Mouse (Mus musculus): ENCODE measurements at regions not wholly inside any gene's neighbourhood (a gene's known extent, or its start where the extent isn't known, plus 50 kb on each side); places are given as distances from the start of the nearest gene placed in this dataset.
A peak's percentile ranks its signal among the peaks of the same experiment; 100 is the strongest.
"Not testable (repeated sequence)": the region's sequence is repeated elsewhere in the genome, so short reads cannot be mapped to it uniquely, and the experiment has no call there.

DNA sequence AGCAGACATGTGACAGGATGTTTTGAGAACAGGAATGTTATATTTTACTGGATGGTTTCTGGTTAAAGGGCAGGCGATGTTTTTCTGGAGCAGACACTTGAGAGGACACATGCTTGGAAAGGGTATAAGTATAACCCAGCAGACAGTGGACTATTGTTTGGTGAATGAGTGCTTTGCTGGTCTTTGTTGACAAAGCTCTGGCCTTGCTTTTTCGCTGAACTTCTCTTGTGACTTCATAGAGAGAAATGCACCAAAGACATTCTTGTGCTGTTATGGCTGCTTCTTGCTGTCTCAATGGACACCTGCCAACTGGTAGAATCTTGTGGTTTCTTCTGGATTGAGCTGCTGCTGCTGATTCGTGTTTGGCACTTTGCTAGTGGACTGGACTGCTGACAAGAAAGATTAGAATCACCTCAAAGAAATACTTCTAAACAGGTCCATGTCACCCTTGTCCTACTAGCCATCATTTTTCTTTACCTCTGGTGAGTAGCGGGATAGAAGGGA is 612.1 kb downstream of the Cypt12 start:
- H3K4me3 ChIP-seq: no peak overlapping the region
- no peaks in the 10 kb centered on the region for H3K36me3 ChIP-seq (ENCODE audit: poor library complexity, severe bottlenecking)
- H3K9ac ChIP-seq: no peak overlapping the region
- no peak overlapping the region for H3K27ac ChIP-seq
- no peaks in the 10 kb centered on the region for H3K9me3 ChIP-seq (replicated peaks)
- WGBS: 83% methylated on average over 4 of the region's 4 CpGs
- H3K4me2 ChIP-seq: no peak overlapping the region
- ATAC-seq: no peak
- H3K4me1 ChIP-seq: no peaks in the 10 kb centered on the region
- no peaks in the 10 kb centered on the region for H3K27me3 ChIP-seq

DNA sequence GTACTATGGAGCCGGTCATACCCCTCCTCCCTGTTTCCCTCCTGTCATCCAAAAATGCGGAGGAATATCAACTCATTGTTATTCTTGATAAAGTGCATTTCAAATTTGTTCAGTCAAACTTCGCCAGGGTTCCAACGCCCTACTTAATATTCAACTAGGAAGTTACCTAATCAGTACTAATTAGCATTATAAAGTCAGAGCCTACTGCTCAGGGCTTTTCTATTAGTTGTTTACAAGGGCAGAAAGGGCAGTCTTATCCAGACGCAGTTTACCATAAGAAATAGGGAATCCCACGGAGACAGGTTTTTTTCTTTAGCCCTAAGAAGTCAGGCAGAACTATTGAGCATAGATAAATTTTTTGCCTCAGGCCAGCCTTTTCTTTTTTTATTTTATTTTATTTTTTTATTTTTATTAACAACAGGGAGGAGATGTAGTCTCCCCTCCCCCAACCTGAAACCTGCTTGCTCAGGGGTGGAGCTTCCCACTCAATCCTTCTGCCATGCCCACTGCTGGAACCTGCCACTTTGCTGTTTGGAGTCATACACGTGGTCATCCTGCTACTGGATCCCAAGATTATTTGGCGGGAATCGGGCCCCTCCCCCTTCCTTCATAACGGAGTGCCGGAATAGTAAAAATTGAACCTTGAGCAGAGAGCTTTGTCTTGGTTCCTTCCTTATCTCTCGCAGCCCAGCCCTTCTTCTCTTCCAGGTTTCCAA is 632.9 kb downstream of the Cypt12 start:
- H3K9me3 ChIP-seq (replicated peaks); H3K4me1 ChIP-seq; H3K9ac ChIP-seq; H3K4me3 ChIP-seq; H3K27ac ChIP-seq; ATAC-seq; H3K36me3 ChIP-seq (ENCODE audit: poor library complexity, severe bottlenecking); H3K27me3 ChIP-seq; H3K4me2 ChIP-seq: not testable (repeated sequence)
- 36% methylated on average over 12 of the region's 12 CpGs for WGBS

DNA sequence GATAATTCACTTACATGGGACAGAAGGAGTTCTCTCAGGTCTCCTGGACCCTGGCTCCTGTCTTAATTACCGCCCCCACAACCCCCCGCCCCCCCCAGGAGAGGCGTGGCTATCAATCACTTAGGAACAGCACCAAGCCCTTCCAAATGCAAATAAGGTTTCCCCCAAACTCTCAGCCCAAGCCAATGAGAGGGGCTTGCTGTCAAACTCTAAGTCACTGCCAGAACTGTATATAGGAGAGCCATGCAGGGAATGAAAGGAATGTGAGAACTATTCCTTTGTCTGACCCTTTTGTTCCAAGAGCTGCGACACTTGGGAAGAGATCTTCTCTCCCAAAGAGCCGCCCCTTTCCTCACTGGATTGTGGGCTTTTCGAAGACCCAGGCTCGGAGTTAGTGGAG is 672.4 kb downstream of the Cypt12 start:
- Histone ChIP-seq H3K27ac (no peak overlapping the region), H3K9ac (no peak overlapping the region), H3K36me3 (ENCODE audit: poor library complexity, severe bottlenecking) (no peaks in the 10 kb centered on the region), H3K4me1 (peaks cover 28% of the 10 kb centered on the region), H3K27me3 (no peaks in the 10 kb centered on the region), H3K9me3 (replicated peaks) (no peaks in the 10 kb centered on the region), H3K4me3 (no peak overlapping the region), H3K4me2 (no peak overlapping the region)
- WGBS: 12% methylated on average over 7 of the region's 7 CpGs
- ATAC-seq: no peak

DNA sequence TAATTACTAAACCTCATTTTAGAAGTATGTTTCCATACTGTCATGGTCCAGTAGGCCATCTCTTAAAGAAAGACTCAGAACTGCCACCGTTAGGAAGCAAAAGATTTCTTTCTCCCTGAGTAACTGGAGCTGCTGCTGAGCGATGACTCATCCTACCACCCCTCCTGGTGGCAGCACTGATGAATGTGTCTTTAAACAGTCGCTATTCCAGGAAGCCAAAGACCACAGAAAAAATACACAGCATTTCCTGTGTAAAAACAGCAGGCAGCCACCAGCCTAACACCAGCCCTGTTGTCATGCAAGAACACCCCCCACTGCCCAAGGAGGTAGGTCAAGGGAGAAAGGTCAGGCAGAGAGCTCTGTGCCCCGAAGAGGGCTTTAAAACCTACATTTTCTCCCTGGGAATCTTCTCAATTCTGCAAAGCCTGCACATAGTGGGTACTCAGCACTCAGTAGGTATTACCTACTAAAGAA is 675.7 kb downstream of the Cypt12 start:
- 2% methylated on average over 4 of the region's 4 CpGs for WGBS
- H3K4me3 ChIP-seq: peak overlapping the region; percentile 39
- peak; percentile 57 for ATAC-seq
- H3K9me3 ChIP-seq (replicated peaks): no peaks in the 10 kb centered on the region
- peak overlapping the region; percentile 66 for H3K4me2 ChIP-seq
- peak overlapping the region; percentile 63; the same call in 1 of the 2 replicates for H3K9ac ChIP-seq
- H3K4me1 ChIP-seq: peaks cover 41% of the 10 kb centered on the region
- no peaks in the 10 kb centered on the region for H3K27me3 ChIP-seq
- no peaks in the 10 kb centered on the region for H3K36me3 ChIP-seq (ENCODE audit: poor library complexity, severe bottlenecking)
- H3K27ac ChIP-seq: peak overlapping the region; percentile 87

DNA sequence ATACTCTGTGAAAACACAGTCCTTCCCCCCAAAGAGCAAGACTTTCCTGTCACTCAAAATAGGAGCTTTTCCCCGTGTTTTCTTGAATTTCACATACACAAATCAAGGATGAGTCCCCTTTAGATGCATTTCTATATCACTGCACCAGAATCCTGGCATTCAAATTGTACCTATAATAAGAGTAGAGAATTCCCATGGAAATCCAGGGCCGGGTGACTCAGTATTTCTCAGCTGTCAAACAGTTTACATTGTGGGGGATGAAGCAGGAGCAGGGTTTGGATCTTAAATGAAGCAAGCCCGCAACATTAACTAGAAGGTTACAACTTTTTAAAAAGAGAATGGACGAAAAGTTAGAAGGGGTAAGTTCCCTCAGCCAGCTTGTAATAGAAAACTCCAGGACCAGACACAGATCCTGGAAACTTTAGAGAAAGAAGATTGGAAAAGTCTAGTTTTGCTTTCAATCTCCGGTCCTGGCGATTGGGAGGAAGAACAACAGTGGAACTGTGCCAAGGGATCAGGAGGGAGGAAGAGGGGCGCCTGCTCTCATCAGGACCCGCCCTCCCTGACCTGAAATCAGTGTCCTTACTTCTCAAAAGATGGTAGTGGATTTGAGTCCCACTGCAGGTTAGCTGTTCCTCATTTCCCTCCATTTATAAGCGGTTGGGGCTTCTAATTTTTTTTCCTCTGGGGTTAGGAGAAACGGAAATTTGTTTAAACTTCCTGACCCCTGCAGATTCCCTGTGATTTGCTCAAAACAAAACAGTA is 676.4 kb downstream of the Cypt12 start:
- H3K9ac ChIP-seq: peak overlapping the region; percentile 63
- H3K27ac ChIP-seq: peak overlapping the region; percentile 87
- H3K27me3 ChIP-seq: no peaks in the 10 kb centered on the region
- H3K36me3 ChIP-seq (ENCODE audit: poor library complexity, severe bottlenecking): no peaks in the 10 kb centered on the region
- peaks cover 41% of the 10 kb centered on the region for H3K4me1 ChIP-seq
- peak; percentile 8; the same call in 1 of the 2 replicates for ATAC-seq
- peak overlapping the region; percentile 66 for H3K4me2 ChIP-seq
- 2% methylated on average over 10 of the region's 10 CpGs for WGBS
- no peaks in the 10 kb centered on the region for H3K9me3 ChIP-seq (replicated peaks)
- peak overlapping the region; percentile 39 for H3K4me3 ChIP-seq

DNA sequence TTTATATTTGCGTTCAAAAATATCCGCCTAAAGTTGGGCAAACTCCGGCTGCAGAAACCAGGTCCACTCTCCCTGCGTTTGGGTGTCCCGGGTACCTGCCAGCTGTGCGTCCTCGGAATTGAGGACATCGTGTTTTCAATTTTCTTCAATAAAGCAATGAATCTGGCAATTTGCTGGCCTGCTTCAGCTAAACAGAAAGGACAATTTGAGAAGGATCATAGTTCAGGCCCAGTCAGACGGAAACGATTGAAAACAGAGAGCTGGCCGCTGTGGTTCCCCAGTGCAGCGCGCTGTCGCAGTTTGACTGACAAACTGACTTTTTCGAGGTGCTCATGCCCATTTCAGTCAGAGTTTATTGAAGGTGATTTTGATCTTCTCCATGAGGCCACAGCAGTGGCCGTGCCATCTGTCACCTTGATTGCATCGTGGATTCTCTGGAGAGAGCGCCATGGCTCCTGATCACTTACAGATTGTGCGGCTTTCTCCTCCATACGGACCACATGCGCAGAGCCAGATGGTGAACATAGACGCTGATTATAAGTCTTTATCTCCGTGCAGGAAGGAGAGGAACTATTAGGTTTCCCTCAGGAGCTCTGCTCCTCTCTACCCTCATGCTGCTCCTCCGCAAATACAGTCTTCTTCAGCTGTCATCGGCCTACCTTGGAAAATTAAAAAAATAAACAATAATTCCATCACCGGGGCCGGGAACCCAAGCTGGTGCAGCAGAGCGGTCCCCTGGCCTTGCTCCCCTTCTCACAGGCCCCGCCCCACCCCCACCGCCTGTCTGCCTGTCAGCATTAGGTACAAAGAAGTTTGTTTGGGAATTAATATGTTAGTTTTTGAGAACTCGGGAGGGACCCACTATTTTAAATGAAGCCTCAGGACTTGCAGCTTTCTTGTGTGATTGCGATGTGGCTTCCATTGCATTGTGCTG is 677.5 kb downstream of the Cypt12 start:
- Histone ChIP-seq H3K27me3 (no peaks in the 10 kb centered on the region), H3K4me3 (peak overlapping the region; percentile 39), H3K9me3 (replicated peaks) (no peaks in the 10 kb centered on the region), H3K4me1 (peaks cover 41% of the 10 kb centered on the region), H3K9ac (peak overlapping the region; percentile 63), H3K4me2 (peak overlapping the region; percentile 66), H3K27ac (peak overlapping the region; percentile 87), H3K36me3 (ENCODE audit: poor library complexity, severe bottlenecking) (no peaks in the 10 kb centered on the region)
- 1% methylated on average over 32 of the region's 32 CpGs for WGBS
- ATAC-seq: peak; percentile 89

DNA sequence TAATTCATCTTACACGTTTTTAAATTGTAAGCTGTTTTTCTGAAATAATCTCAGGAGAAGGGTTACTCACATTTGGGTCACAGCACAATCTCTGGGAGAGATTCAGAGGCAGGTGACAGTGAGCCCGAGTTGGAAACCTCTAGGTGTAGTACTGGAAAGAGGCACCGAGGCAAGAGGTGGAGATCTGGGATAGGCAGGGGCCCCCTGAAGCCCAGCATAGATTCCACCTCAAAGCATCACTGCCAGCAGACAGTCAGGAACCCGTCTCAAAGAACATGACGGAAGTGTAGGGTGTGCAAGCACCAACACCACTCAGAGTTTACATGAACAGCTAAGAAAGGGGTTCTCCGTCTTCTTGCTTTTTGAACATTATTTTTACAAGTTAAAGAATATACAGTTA is 678.2 kb downstream of the Cypt12 start:
- Histone ChIP-seq H3K4me3 (no peak overlapping the region), H3K4me1 (peaks cover 37% of the 10 kb centered on the region), H3K36me3 (ENCODE audit: poor library complexity, severe bottlenecking) (no peaks in the 10 kb centered on the region), H3K9me3 (replicated peaks) (no peaks in the 10 kb centered on the region), H3K9ac (peak overlapping the region; percentile 63; the same call in 1 of the 2 replicates), H3K27me3 (no peaks in the 10 kb centered on the region), H3K27ac (peak overlapping the region; percentile 87), H3K4me2 (peak overlapping the region; percentile 66)
- 37% methylated on average over 6 of the region's 6 CpGs for WGBS
- ATAC-seq: 0 out of 2 replicates have a peak, but pooled peaks have one; percentile 7

DNA sequence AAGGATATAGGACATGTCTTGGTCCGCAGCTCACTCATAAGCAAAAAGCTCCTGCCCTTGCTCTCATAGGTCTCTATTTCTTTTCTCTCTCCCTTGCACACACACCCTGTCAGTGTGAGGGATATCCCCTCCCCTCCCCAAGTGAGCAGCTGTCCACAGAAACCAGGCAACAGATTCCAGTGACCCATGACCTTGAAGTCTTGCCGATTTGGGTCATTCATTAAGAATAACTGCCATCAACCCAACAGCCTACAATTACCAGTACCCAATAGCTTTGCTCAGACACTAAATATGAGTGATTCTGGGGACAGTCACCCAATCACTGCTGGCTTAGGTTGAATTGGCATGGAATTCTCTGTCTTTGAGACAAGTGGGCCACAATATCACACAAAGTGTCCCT is 678.6 kb downstream of the Cypt12 start:
- Histone ChIP-seq H3K4me2 (no peak overlapping the region), H3K36me3 (ENCODE audit: poor library complexity, severe bottlenecking) (no peaks in the 10 kb centered on the region), H3K27me3 (no peaks in the 10 kb centered on the region), H3K9me3 (replicated peaks) (no peaks in the 10 kb centered on the region), H3K4me3 (no peak overlapping the region), H3K4me1 (peaks cover 37% of the 10 kb centered on the region), H3K27ac (no peak overlapping the region; the same call in 1 of the 2 replicates), H3K9ac (no peak overlapping the region)
- no peak for ATAC-seq
- 58% methylated on average over 2 of the region's 2 CpGs for WGBS

DNA sequence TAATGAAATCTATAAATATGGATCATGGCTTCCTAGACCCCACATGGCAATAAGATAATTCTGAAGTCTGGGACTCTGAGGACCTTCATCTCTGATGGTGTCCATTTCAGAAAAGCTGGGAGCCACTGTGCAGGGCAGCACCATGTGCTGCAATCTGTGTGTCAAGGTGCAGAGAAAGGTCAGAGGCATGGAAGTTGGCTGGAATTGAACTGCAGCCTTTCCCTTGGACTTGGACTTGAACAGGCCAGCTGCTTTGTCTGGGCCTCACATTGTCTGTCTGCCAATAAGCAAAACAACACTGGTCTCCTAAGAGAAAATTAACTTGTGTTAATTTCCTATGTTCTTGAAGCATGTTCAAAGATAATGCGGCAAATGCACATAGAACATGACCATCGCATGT is 681.0 kb downstream of the Cypt12 start:
- Histone ChIP-seq H3K9me3 (replicated peaks) (no peaks in the 10 kb centered on the region), H3K36me3 (ENCODE audit: poor library complexity, severe bottlenecking) (no peaks in the 10 kb centered on the region), H3K4me3 (no peak overlapping the region), H3K4me2 (no peak overlapping the region), H3K9ac (no peak overlapping the region), H3K27me3 (no peaks in the 10 kb centered on the region), H3K27ac (no peak overlapping the region), H3K4me1 (peaks cover 27% of the 10 kb centered on the region)
- ATAC-seq: no peak
- WGBS: 93% methylated on average over 2 of the region's 2 CpGs

DNA sequence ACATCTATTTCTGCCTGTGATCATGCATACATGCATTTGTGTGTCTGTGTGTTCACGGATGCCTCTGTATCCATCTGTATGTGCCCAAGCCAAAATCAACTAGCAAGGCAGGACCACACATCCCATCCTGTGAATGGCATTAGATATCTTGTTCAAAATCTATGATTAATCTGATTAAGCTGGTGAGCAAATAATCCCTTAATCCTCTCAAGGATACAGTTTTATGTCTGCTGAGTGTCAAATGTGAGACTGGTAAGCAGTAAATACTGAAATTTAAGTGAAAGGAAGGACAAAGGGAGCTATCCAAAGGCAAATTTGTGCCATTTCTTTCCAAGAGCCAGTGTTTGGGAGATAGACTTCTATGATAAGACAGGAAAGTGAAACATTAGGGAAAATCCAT is 683.4 kb downstream of the Cypt12 start:
- Histone ChIP-seq H3K9ac (no peak overlapping the region), H3K4me1 (peaks cover 4% of the 10 kb centered on the region), H3K27me3 (no peaks in the 10 kb centered on the region), H3K4me2 (no peak overlapping the region), H3K27ac (no peak overlapping the region), H3K4me3 (no peak overlapping the region), H3K36me3 (ENCODE audit: poor library complexity, severe bottlenecking) (no peaks in the 10 kb centered on the region), H3K9me3 (replicated peaks) (no peaks in the 10 kb centered on the region)
- WGBS: 72% methylated on average over 1 of the region's 1 CpGs
- ATAC-seq: no peak

DNA sequence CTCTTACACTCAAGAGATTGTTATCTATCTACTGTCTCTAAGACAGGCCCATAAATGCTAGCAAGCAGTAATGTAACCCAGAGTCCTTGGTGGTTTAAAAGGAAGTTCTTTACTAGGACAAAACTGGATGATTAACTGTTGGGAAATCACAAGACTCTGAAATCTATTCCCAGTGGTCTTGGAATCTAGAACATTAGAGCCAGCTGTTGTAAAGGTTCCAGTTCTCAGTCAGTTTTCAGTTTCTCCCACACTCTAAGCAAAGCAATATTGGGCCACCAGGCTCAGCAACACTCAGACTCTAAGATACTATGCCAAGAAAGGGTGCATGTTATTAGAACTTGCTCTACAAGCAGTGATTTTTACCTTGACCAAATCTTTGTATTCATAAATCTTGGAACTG is 686.6 kb downstream of the Cypt12 start:
- no peak overlapping the region for H3K4me3 ChIP-seq
- H3K27ac ChIP-seq: no peak overlapping the region
- no peaks in the 10 kb centered on the region for H3K9me3 ChIP-seq (replicated peaks)
- H3K9ac ChIP-seq: no peak overlapping the region
- H3K36me3 ChIP-seq (ENCODE audit: poor library complexity, severe bottlenecking): no peaks in the 10 kb centered on the region
- H3K27me3 ChIP-seq: no peaks in the 10 kb centered on the region
- no peaks in the 10 kb centered on the region for H3K4me1 ChIP-seq
- no peak overlapping the region for H3K4me2 ChIP-seq
- ATAC-seq: no peak
